Mouse (Mus musculus) erythroblast, embryonic 14.5 days (primary cell): ENCODE data around the gene Npas2. TPM values are rescaled to one million over a fixed set of nuclear protein-coding genes. Genes with fewer than 3 reads are reported as not detected.

Experiments
- H3K27me3 ChIP-seq: 2 replicates; pipeline ENCODE4 v1.6.1; 2012; ENCODE audit warnings: inconsistent platforms; ENCODE audit not compliant: control insufficient read depth
- H3K36me3 ChIP-seq: 2 replicates; pipeline ENCODE4 v1.6.1; 2012; ENCODE audit warnings: mild to moderate bottlenecking, inconsistent platforms; ENCODE audit not compliant: control insufficient read depth
- H3K4me1 ChIP-seq: 2 replicates; pipeline ENCODE4 v1.6.1; 2012; ENCODE audit warnings: inconsistent platforms; ENCODE audit not compliant: control insufficient read depth
- H3K4me3 ChIP-seq: replicated peaks from 2 replicates; pipeline ENCODE3; 2012; ENCODE audit warnings: moderate library complexity, mild to moderate bottlenecking, inconsistent platforms
- H3K9me3 ChIP-seq: 2 replicates; pipeline ENCODE4 v1.6.1; 2012; ENCODE audit warnings: low read length, inconsistent platforms, mixed read lengths; ENCODE audit not compliant: control insufficient read depth
- GATA1 ChIP-seq: IDR thresholded peaks from 2 replicates; pipeline ENCODE4 v1.6.1; 2012; ENCODE audit warnings: low read length, inconsistent platforms, mixed read lengths
- TAL1 ChIP-seq: IDR thresholded peaks from 3 replicates; pipeline ENCODE4 v1.6.1; 2012; ENCODE audit warnings: low read length, inconsistent platforms, mixed read lengths
- polyA plus RNA-seq: library from polyadenylated mRNA; stranded (reverse); fragments of >175 nt; gene quantifications from 2 replicates; pipeline ENCODE4 v1.2.3, GENCODE M21; 2012

The Npas2 gene
- polyA plus RNA-seq, 1 experiment = not detected

GRCm38 (mm10) chr1:39387497-39387896 is 194.0 kb downstream of the Npas2 start:
- peaks cover 38% of the 10 kb centered on the region for H3K4me1 ChIP-seq
- no peak overlapping the region for H3K4me3 ChIP-seq
- TF ChIP-seq GATA1 = no peak
- TF ChIP-seq TAL1 = no peak
- H3K36me3 ChIP-seq = peaks cover 45% of the 10 kb centered on the region
- H3K9me3 ChIP-seq = no peaks in the 10 kb centered on the region
- H3K27me3 ChIP-seq = no peaks in the 10 kb centered on the region

GRCm38 (mm10) chr1:39388163-39388562 is 194.6 kb downstream of the Npas2 start:
- no peaks in the 10 kb centered on the region for H3K9me3 ChIP-seq
- peaks cover 43% of the 10 kb centered on the region for H3K36me3 ChIP-seq
- peaks cover 43% of the 10 kb centered on the region for H3K4me1 ChIP-seq
- no peak for TF ChIP-seq TAL1
- TF ChIP-seq GATA1 = no peak
- H3K27me3 ChIP-seq = no peaks in the 10 kb centered on the region
- no peak overlapping the region for H3K4me3 ChIP-seq

GRCm38 (mm10) chr1:39389338-39389737 is 195.8 kb downstream of the Npas2 start:
- no peak for TF ChIP-seq TAL1
- TF ChIP-seq GATA1 = no peak

GRCm38 (mm10) chr1:39391652-39392051 is 198.1 kb downstream of the Npas2 start:
- peaks cover 74% of the 10 kb centered on the region for H3K4me1 ChIP-seq

More at GRCm38 (mm10) chr1:39389338-39389737, 195.8 kb downstream of the Npas2 start:
- Histone ChIP-seq H3K4me1 (peaks cover 54% of the 10 kb centered on the region), H3K9me3 (no peaks in the 10 kb centered on the region), H3K36me3 (peaks cover 43% of the 10 kb centered on the region), H3K4me3 (no peak overlapping the region), H3K27me3 (no peaks in the 10 kb centered on the region)

GRCm38 (mm10) chr1:39392189-39392588 is 198.7 kb downstream of the Npas2 start:
- no peak overlapping the region for H3K4me3 ChIP-seq
- H3K4me1 ChIP-seq = peaks cover 75% of the 10 kb centered on the region
- H3K27me3 ChIP-seq = no peaks in the 10 kb centered on the region
- no peak for TF ChIP-seq GATA1
- TF ChIP-seq TAL1 = no peak
- peaks cover 5% of the 10 kb centered on the region for H3K9me3 ChIP-seq
- peaks cover 35% of the 10 kb centered on the region for H3K36me3 ChIP-seq

More at GRCm38 (mm10) chr1:39391652-39392051, 198.1 kb downstream of the Npas2 start:
- TF ChIP-seq TAL1 (no peak), GATA1 (no peak)
- H3K4me3 ChIP-seq = no peak overlapping the region
- peaks cover 31% of the 10 kb centered on the region for H3K36me3 ChIP-seq
- H3K9me3 ChIP-seq = no peaks in the 10 kb centered on the region; the same call in 1 of the 2 replicates
- H3K27me3 ChIP-seq = no peaks in the 10 kb centered on the region

- Histone ChIP-seq H3K9me3 (peaks cover 11% of the 10 kb centered on the region), H3K27me3 (no peaks in the 10 kb centered on the region), H3K36me3 (peaks cover 44% of the 10 kb centered on the region), H3K4me1 (peaks cover 65% of the 10 kb centered on the region), H3K4me3 (no peak overlapping the region)
- TF ChIP-seq GATA1 (no peak), TAL1 (no peak)
Observed at GRCm38 (mm10) chr1:39393217-39393867, 199.8 kb downstream of the Npas2 start.

- Histone ChIP-seq H3K4me3 (no peak overlapping the region), H3K36me3 (peaks cover 43% of the 10 kb centered on the region), H3K9me3 (peaks cover 11% of the 10 kb centered on the region), H3K27me3 (no peaks in the 10 kb centered on the region), H3K4me1 (peaks cover 62% of the 10 kb centered on the region)
- TF ChIP-seq GATA1 (no peak), TAL1 (no peak)
Observed at GRCm38 (mm10) chr1:39394096-39394495, 200.6 kb downstream of the Npas2 start.

GRCm38 (mm10) chr1:39394650-39395049 is 201.1 kb downstream of the Npas2 start:
- H3K27me3 ChIP-seq = no peaks in the 10 kb centered on the region
- H3K4me1 ChIP-seq = peaks cover 56% of the 10 kb centered on the region
- no peak overlapping the region for H3K4me3 ChIP-seq
- no peak for TF ChIP-seq TAL1
- no peak for TF ChIP-seq GATA1
- H3K9me3 ChIP-seq = peaks cover 11% of the 10 kb centered on the region
- peaks cover 43% of the 10 kb centered on the region for H3K36me3 ChIP-seq

GRCm38 (mm10) chr1:39396347-39396746 is 202.8 kb downstream of the Npas2 start:
- no peak overlapping the region for H3K4me3 ChIP-seq
- H3K36me3 ChIP-seq = peaks cover 41% of the 10 kb centered on the region
- peaks cover 11% of the 10 kb centered on the region for H3K9me3 ChIP-seq
- no peaks in the 10 kb centered on the region for H3K27me3 ChIP-seq
- TF ChIP-seq GATA1 (no peak), TAL1 (no peak)
- peaks cover 53% of the 10 kb centered on the region for H3K4me1 ChIP-seq
